Mouse (Mus musculus) v-Abl transformed pro-B cells (cell line): Measurements from ENCODE around the gene Cln5.

Experiments
- in situ Hi-C, 2 experiments: fragments of 400-800 bp; cut with MboI; formaldehyde crosslinking; loops; one replicate each; pipeline ENCODE4 v1.15.1; 2025; ENCODE audit not compliant: unreplicated experiment in 2 of 2

Cln5 gene

GRCm38 (mm10) chr14:103069864-103070611 lies at the start of gene Cln5:
Gene Cln5, plus strand, starts transcription at chr14:103070216.
- in situ Hi-C loops: loop anchor here (5.0 to 25.0 kb wide), 7 partner anchors 412 to 1392 kb away; partner anchors contain the start of genes Pou4f1 (in 1 of the 2) and Slain1 (in 1 of the 2)

- in situ Hi-C loops: loop anchor here in 1 of 2 experiments (25.0 kb wide), 1 partner anchor 1483 kb away; the partner anchor contains the start of gene Rnf219
Measured at GRCm38 (mm10) chr14:103029203-103029602, 40.8 kb upstream of the Cln5 start.

- in situ Hi-C loops: loop anchor here in 1 of 2 experiments (25.0 kb wide), 1 partner anchor 1479 kb away; the partner anchor contains the start of gene Rnf219
Measured at GRCm38 (mm10) chr14:103033271-103033823, 36.7 kb upstream of the Cln5 start.

GRCm38 (mm10) chr14:103034076-103034475 lies 35.9 kb upstream of the Cln5 start:
- in situ Hi-C loops: loop anchor here in 1 of 2 experiments (25.0 kb wide), 1 partner anchor 1478 kb away; the partner anchor contains the start of gene Rnf219

GRCm38 (mm10) chr14:103037016-103037415 lies 33.0 kb upstream of the Cln5 start:
- in situ Hi-C loops: loop anchor here in 1 of 2 experiments (25.0 kb wide), 1 partner anchor 1475 kb away; the partner anchor contains the start of gene Rnf219

- in situ Hi-C loops: loop anchor here in 1 of 2 experiments (25.0 kb wide), 1 partner anchor 1466 kb away; the partner anchor contains the start of gene Rnf219
Measured at GRCm38 (mm10) chr14:103046677-103047076, 23.3 kb upstream of the Cln5 start, which contains the start of gene Acod1. Gene Acod1, plus strand, starts transcription at chr14:103046977.

- in situ Hi-C loops: loop anchor here in 1 of 2 experiments (25.0 kb wide), 1 partner anchor 1464 kb away; the partner anchor contains the start of gene Rnf219
Measured at GRCm38 (mm10) chr14:103048292-103049086, 21.5 kb upstream of the Cln5 start.

GRCm38 (mm10) chr14:103051159-103051769 lies 18.8 kb upstream of the Cln5 start:
- in situ Hi-C loops: loop anchor here (5.0 to 25.0 kb wide), 2 partner anchors 39 to 1411 kb away; partner anchors contain the start of gene Pou4f1 (in 1 of the 2)

GRCm38 (mm10) chr14:103054731-103055130 lies 15.3 kb upstream of the Cln5 start:
- in situ Hi-C loops: loop anchor here (5.0 to 25.0 kb wide), 4 partner anchors 42 to 1408 kb away; partner anchors contain the start of gene Pou4f1 (in 1 of the 2)

- in situ Hi-C loops: loop anchor here (5.0 to 25.0 kb wide), 3 partner anchors 481 to 1406 kb away; partner anchors contain the start of gene Pou4f1 (in 1 of the 2)
Measured at GRCm38 (mm10) chr14:103056601-103057000, 13.4 kb upstream of the Cln5 start.

GRCm38 (mm10) chr14:103058998-103059397 lies 11.0 kb upstream of the Cln5 start:
- in situ Hi-C loops: loop anchor here (5.0 to 25.0 kb wide), 3 partner anchors 478 to 1403 kb away; partner anchors contain the start of gene Pou4f1 (in 1 of the 2)

- in situ Hi-C loops: loop anchor here (5.0 to 25.0 kb wide), 3 partner anchors 478 to 1403 kb away; partner anchors contain the start of gene Pou4f1 (in 1 of the 2)
Measured at GRCm38 (mm10) chr14:103059495-103059894, 10.5 kb upstream of the Cln5 start.

- in situ Hi-C loops: loop anchor here (5.0 to 25.0 kb wide), 5 partner anchors 422 to 1397 kb away; partner anchors contain the start of gene Pou4f1 (in 1 of the 2)
Measured at GRCm38 (mm10) chr14:103065294-103066167, 4.5 kb upstream of the Cln5 start.

GRCm38 (mm10) chr14:103069465-103069863 lies 552 bp upstream of the Cln5 start:
- in situ Hi-C loops: loop anchor here (5.0 to 25.0 kb wide), 5 partner anchors 418 to 1393 kb away; partner anchors contain the start of gene Pou4f1 (in 1 of the 2)

GRCm38 (mm10) chr14:103070790-103071189 lies 774 bp downstream of the Cln5 start:
- in situ Hi-C loops: loop anchor here (5.0 to 25.0 kb wide), 3 partner anchors 412 to 1392 kb away; partner anchors contain the start of genes Pou4f1 (in 1 of the 2) and Slain1 (in 1 of the 2)

GRCm38 (mm10) chr14:103071471-103071870 lies 1.5 kb downstream of the Cln5 start:
- in situ Hi-C loops: loop anchor here (5.0 to 25.0 kb wide), 3 partner anchors 411 to 1391 kb away; partner anchors contain the start of genes Pou4f1 (in 1 of the 2) and Slain1 (in 1 of the 2)

- in situ Hi-C loops: loop anchor here (5.0 to 25.0 kb wide), 3 partner anchors 410 to 1390 kb away; partner anchors contain the start of genes Pou4f1 (in 1 of the 2) and Slain1 (in 1 of the 2)
Measured at GRCm38 (mm10) chr14:103072731-103073130, 2.7 kb downstream of the Cln5 start.

GRCm38 (mm10) chr14:103073825-103074224 lies 3.8 kb downstream of the Cln5 start:
- in situ Hi-C loops: loop anchor here (5.0 to 25.0 kb wide), 3 partner anchors 408 to 1388 kb away; partner anchors contain the start of genes Pou4f1 (in 1 of the 2) and Slain1 (in 1 of the 2)
